Mouse (Mus musculus): ENCODE data around the gene Polr1c.

DNA sequence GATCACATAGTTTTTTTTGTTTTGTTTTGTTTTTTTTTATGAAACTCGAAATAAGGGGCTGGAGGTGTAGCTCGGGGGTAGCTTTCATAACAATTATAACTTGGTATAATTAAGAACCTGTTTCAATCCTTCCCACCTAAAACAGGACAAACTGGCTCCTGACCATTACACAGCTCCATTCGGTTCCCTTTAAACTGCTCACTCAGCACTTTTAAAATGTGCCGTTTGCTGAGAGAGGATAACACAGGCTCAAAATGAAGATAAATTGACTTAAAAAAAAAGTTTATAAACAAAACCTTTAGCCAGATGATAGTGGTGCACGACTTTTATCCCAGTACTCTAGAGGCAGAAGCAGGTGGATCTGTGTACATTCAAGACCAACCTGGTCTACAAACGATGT is 37.6 kb upstream of the Polr1c start:
- no peak for TF ChIP-seq CTCF (conservative IDR thresholded peaks at IDR 0.05; ENCODE audit: low read length)
- no peak for TF ChIP-seq POU5F1 (IDR thresholded peaks at IDR 0.05; ENCODE audit: borderline replicate concordance, low read length)

Data from E14TG2a.4 (cell line).